Mouse (Mus musculus) cerebellum, adult 2 months (tissue): ENCODE measurements around the gene Afap1l2. TPM values are rescaled to one million over a fixed set of nuclear protein-coding genes. Genes with fewer than 3 reads are reported as not detected.
A peak's percentile ranks its signal among the peaks of the same experiment; 100 is the strongest.

Experiments used
- DNase-seq, 2 experiments: peaks; one replicate each; pipeline ENCODE4 v3.0.0; 2021
- H3K27ac ChIP-seq: fragments of 200-500 bp; 2 replicates; pipeline ENCODE4 v1.5.1; 2012; ENCODE audit warnings: low read length, control low read depth, inconsistent platforms; ENCODE audit not compliant: insufficient read depth
- H3K27me3 ChIP-seq: fragments of 200-500 bp; 2 replicates; pipeline ENCODE4 v1.6.1; 2012; ENCODE audit warnings: inconsistent platforms, mild to moderate bottlenecking, low read length, moderate library complexity; ENCODE audit not compliant: control insufficient read depth, insufficient read depth
- H3K4me1 ChIP-seq: fragments of 200-500 bp; 2 replicates; pipeline ENCODE4 v1.6.1; 2011; ENCODE audit warnings: low read length; ENCODE audit not compliant: control insufficient read depth, insufficient read depth
- H3K4me3 ChIP-seq: fragments of 200-500 bp; replicated peaks from 2 replicates; pipeline ENCODE3; 2011; ENCODE audit warnings: mild to moderate bottlenecking, low read depth, low read length, control low read depth; ENCODE audit not compliant: insufficient read depth
- CTCF ChIP-seq: fragments of 200-500 bp; IDR thresholded peaks from 2 replicates; pipeline ENCODE4 v1.5.1; 2011; ENCODE audit warnings: low read depth, mild to moderate bottlenecking, control low read depth, low read length, moderate library complexity, borderline replicate concordance; ENCODE audit not compliant: insufficient read depth
- POLR2A ChIP-seq: fragments of 200-500 bp; IDR thresholded peaks from 2 replicates; pipeline ENCODE4 v1.6.1; 2011; ENCODE audit warnings: low read length, control low read depth, borderline replicate concordance; ENCODE audit not compliant: insufficient read depth
- WGBS: fragments of 180-500 bp; shearing (Covaris S2); methylation state at CpG from one replicate; pipeline ENCODE4 v1.1.7; 2018; 5-methylcytosine and 5-hydroxymethylcytosine counted together
- polyA plus RNA-seq: library from polyadenylated mRNA; depleted of rRNA; stranded (reverse); fragments of >200 nt; gene quantifications from 2 replicates; pipeline ENCODE4 v1.2.3, GENCODE M21; 2012; rRNA removed

The Afap1l2 gene
- polyA plus RNA-seq = 43.3 and 50.1 TPM in 2 replicates

- DNase-seq = peak; percentile 86 to 90
- 1% methylated on average over 68 of the region's 68 CpGs for WGBS
- Histone ChIP-seq H3K4me1 (peaks cover 18% of the 10 kb centered on the region), H3K4me3 (peak within 1 kb of the TSS; percentile 90), H3K27ac (peak within 1 kb of the TSS; percentile 90), H3K27me3 (no peaks in the 10 kb centered on the region)
- peak; percentile 42; the same call in 1 of the 2 replicates for TF ChIP-seq POLR2A
- TF ChIP-seq CTCF = peak; percentile 90
Observed at GRCm38 (mm10) chr19:57007781-57008710, at the start of gene Afap1l2. Afap1l2 (minus strand) TSS chr19:57008228.

GRCm38 (mm10) chr19:57057568-57057967, 49.5 kb upstream of the Afap1l2 start:
- TF ChIP-seq CTCF = peak; percentile 47
- no peak for TF ChIP-seq POLR2A
- Histone ChIP-seq H3K4me3 (no peak overlapping the region), H3K4me1 (peaks cover 13% of the 10 kb centered on the region), H3K27me3 (no peaks in the 10 kb centered on the region), H3K27ac (no peak overlapping the region)
- no peak for DNase-seq
- WGBS = 100% methylated on average over 2 of the region's 2 CpGs

GRCm38 (mm10) chr19:57055215-57056120, 47.4 kb upstream of the Afap1l2 start:
- H3K27me3 ChIP-seq = no peaks in the 10 kb centered on the region
- TF ChIP-seq POLR2A (no peak), CTCF (no peak)
- 48% methylated on average over 16 of the region's 16 CpGs for WGBS
- DNase-seq = peak in 1 of 2 experiments; percentile 64
- H3K4me3 ChIP-seq = no peak overlapping the region
- no peak overlapping the region for H3K27ac ChIP-seq
- peaks cover 23% of the 10 kb centered on the region for H3K4me1 ChIP-seq

- Histone ChIP-seq H3K27me3 (no peaks in the 10 kb centered on the region), H3K27ac (no peak overlapping the region), H3K4me3 (no peak overlapping the region), H3K4me1 (peaks cover 23% of the 10 kb centered on the region)
- WGBS = 32% methylated on average over 8 of the region's 8 CpGs
- DNase-seq = no peak
- TF ChIP-seq CTCF (no peak), POLR2A (no peak)
Observed at GRCm38 (mm10) chr19:57052959-57053358, 44.9 kb upstream of the Afap1l2 start.

GRCm38 (mm10) chr19:57052016-57052415, 44.0 kb upstream of the Afap1l2 start:
- Histone ChIP-seq H3K27ac (no peak overlapping the region), H3K27me3 (no peaks in the 10 kb centered on the region), H3K4me3 (no peak overlapping the region), H3K4me1 (peaks cover 23% of the 10 kb centered on the region)
- TF ChIP-seq CTCF (no peak), POLR2A (no peak)
- 47% methylated on average over 7 of the region's 7 CpGs for WGBS
- peak in 1 of 2 experiments; percentile 32 for DNase-seq

GRCm38 (mm10) chr19:57049592-57050090, 41.6 kb upstream of the Afap1l2 start:
- TF ChIP-seq POLR2A (no peak), CTCF (no peak)
- H3K27ac ChIP-seq = no peak overlapping the region
- DNase-seq = no peak
- H3K4me3 ChIP-seq = no peak overlapping the region
- WGBS = 71% methylated on average over 16 of the region's 16 CpGs
- H3K4me1 ChIP-seq = peaks cover 19% of the 10 kb centered on the region
- H3K27me3 ChIP-seq = no peaks in the 10 kb centered on the region

- 46% methylated on average over 9 of the region's 9 CpGs for WGBS
- Histone ChIP-seq H3K4me1 (peaks cover 10% of the 10 kb centered on the region; the same call in 1 of the 2 replicates), H3K27ac (no peak overlapping the region), H3K27me3 (no peaks in the 10 kb centered on the region), H3K4me3 (no peak overlapping the region)
- TF ChIP-seq CTCF = no peak
- TF ChIP-seq POLR2A = no peak
- DNase-seq = no peak
Observed at GRCm38 (mm10) chr19:57047671-57048320, 39.8 kb upstream of the Afap1l2 start.
